Mouse (Mus musculus): ENCODE results near the gene Timm44. TPM values are rescaled to one million over a fixed set of nuclear protein-coding genes. Genes with fewer than 3 reads are reported as not detected.
A peak's percentile ranks its signal among the peaks of the same experiment; 100 is the strongest.

Timm44 gene
- polyA plus RNA-seq, 1 experiment from 2014 or later: 67.0 TPM

- H3K36me3 ChIP-seq (ENCODE audit: control insufficient read depth, insufficient read depth, low read length): no peaks in the 10 kb centered on the region; the same call in 1 of the 2 replicates
- peak; percentile 90 for DNase-seq (ENCODE audit: low spot score)
- peak within 1 kb of the TSS; percentile 65 for H3K4me3 ChIP-seq (ENCODE audit: low read depth, low read length)
- under 1% methylated on average over 44 of the region's 44 CpGs for WGBS
- peak within 1 kb of the TSS; percentile 82 for H3K27ac ChIP-seq (ENCODE audit: low read depth, low read length)
- no peaks in the 10 kb centered on the region for H3K9me3 ChIP-seq (ENCODE audit: control insufficient read depth, low read length)
- H3K9ac ChIP-seq (ENCODE audit: low read length): peak within 1 kb of the TSS; percentile 86
- peaks cover 15% of the 10 kb centered on the region for H3K4me1 ChIP-seq (replicated peaks; ENCODE audit: control insufficient read depth, insufficient read depth, low read length)
- no peaks in the 10 kb centered on the region for H3K27me3 ChIP-seq (ENCODE audit: control insufficient read depth, insufficient read depth, low read length)
- peak within 1 kb of the TSS; percentile 53 for H3K4me2 ChIP-seq (ENCODE audit: low read depth, low read length, severe bottlenecking)
- ATAC-seq (replicated peaks; ENCODE audit: low FRiP score): peak; percentile 90
Observed at GRCm38 (mm10) chr8:4216791-4217621, 58.7 kb downstream of the Timm44 start, which contains the start of gene Prr36. Prr36 (minus strand) TSS chr8:4217459.

GRCm38 (mm10) chr8:4216296-4216695 lies 59.4 kb downstream of the Timm44 start:
- H3K36me3 ChIP-seq (ENCODE audit: control insufficient read depth, insufficient read depth, low read length): no peaks in the 10 kb centered on the region; the same call in 1 of the 2 replicates
- ATAC-seq (replicated peaks; ENCODE audit: low FRiP score) (0 out of 2 replicates have a peak, but pooled peaks have one; percentile 0), DNase-seq (ENCODE audit: low spot score) (no peak)
- H3K4me3 ChIP-seq (ENCODE audit: low read depth, low read length): peak overlapping the region; percentile 65
- peaks cover 15% of the 10 kb centered on the region for H3K4me1 ChIP-seq (replicated peaks; ENCODE audit: control insufficient read depth, insufficient read depth, low read length)
- no peaks in the 10 kb centered on the region for H3K27me3 ChIP-seq (ENCODE audit: control insufficient read depth, insufficient read depth, low read length)
- H3K9me3 ChIP-seq (ENCODE audit: control insufficient read depth, low read length): no peaks in the 10 kb centered on the region
- H3K4me2 ChIP-seq (ENCODE audit: low read depth, low read length, severe bottlenecking): peak overlapping the region; percentile 53
- peak overlapping the region; percentile 86 for H3K9ac ChIP-seq (ENCODE audit: low read length)
- H3K27ac ChIP-seq (ENCODE audit: low read depth, low read length): peak overlapping the region; percentile 82; the same call in 1 of the 2 replicates
- 4% methylated on average over 18 of the region's 18 CpGs for WGBS

GRCm38 (mm10) chr8:4214006-4214980 lies 61.4 kb downstream of the Timm44 start:
- peaks cover 11% of the 10 kb centered on the region; the same call in 1 of the 2 replicates for H3K36me3 ChIP-seq (ENCODE audit: control insufficient read depth, insufficient read depth, low read length)
- H3K27ac ChIP-seq (ENCODE audit: low read depth, low read length): no peak overlapping the region
- peak overlapping the region; percentile 48; the same call in 1 of the 2 replicates for H3K9ac ChIP-seq (ENCODE audit: low read length)
- ATAC-seq (replicated peaks; ENCODE audit: low FRiP score) (peak; percentile 23), DNase-seq (ENCODE audit: low spot score) (peak; percentile 62)
- peaks cover 15% of the 10 kb centered on the region for H3K4me1 ChIP-seq (replicated peaks; ENCODE audit: control insufficient read depth, insufficient read depth, low read length)
- H3K4me2 ChIP-seq (ENCODE audit: low read depth, low read length, severe bottlenecking): peak overlapping the region; percentile 61
- peak overlapping the region; percentile 31 for H3K4me3 ChIP-seq (ENCODE audit: low read depth, low read length)
- no peaks in the 10 kb centered on the region for H3K27me3 ChIP-seq (ENCODE audit: control insufficient read depth, insufficient read depth, low read length)
- H3K9me3 ChIP-seq (ENCODE audit: control insufficient read depth, low read length): no peaks in the 10 kb centered on the region
- 11% methylated on average over 33 of the region's 33 CpGs for WGBS

- 4% methylated on average over 18 of the region's 18 CpGs for WGBS
- H3K9me3 ChIP-seq (ENCODE audit: control insufficient read depth, low read length): no peaks in the 10 kb centered on the region
Observed at GRCm38 (mm10) chr8:4213210-4214005, 62.3 kb downstream of the Timm44 start.

DNA sequence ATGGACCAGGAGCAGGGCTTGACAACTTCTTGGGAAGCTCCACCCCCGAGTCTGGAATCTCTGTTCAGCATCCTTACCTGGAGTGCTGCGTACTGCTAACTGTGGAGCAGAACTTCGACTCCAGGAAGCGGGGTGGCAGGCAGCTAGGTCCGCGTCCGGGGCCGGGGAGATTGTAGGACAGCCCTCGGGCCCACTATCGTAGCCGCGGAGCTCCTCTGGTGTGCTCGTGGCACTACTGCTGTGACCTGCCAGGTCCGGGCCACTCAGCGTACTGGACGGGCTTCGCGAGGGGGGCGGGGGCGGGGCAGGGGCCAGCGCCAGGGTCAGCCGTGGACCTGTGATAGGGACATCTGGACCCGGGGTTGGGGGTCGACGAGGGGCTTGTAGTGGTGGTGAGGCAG lies 62.9 kb downstream of the Timm44 start:
- H3K27me3 ChIP-seq (ENCODE audit: control insufficient read depth, insufficient read depth, low read length): no peaks in the 10 kb centered on the region
- H3K27ac ChIP-seq (ENCODE audit: low read depth, low read length): no peak overlapping the region
- H3K9ac ChIP-seq (ENCODE audit: low read length): peak overlapping the region; percentile 48
- under 1% methylated on average over 25 of the region's 25 CpGs for WGBS
- peak overlapping the region; percentile 61 for H3K4me2 ChIP-seq (ENCODE audit: low read depth, low read length, severe bottlenecking)
- H3K9me3 ChIP-seq (ENCODE audit: control insufficient read depth, low read length): no peaks in the 10 kb centered on the region
- ATAC-seq (replicated peaks; ENCODE audit: low FRiP score) (no peak), DNase-seq (ENCODE audit: low spot score) (peak; percentile 72)
- H3K36me3 ChIP-seq (ENCODE audit: control insufficient read depth, insufficient read depth, low read length): peaks cover 12% of the 10 kb centered on the region; the same call in 1 of the 2 replicates
- peaks cover 15% of the 10 kb centered on the region for H3K4me1 ChIP-seq (replicated peaks; ENCODE audit: control insufficient read depth, insufficient read depth, low read length)
- peak overlapping the region; percentile 31 for H3K4me3 ChIP-seq (ENCODE audit: low read depth, low read length)

More at GRCm38 (mm10) chr8:4213210-4214005, 62.3 kb downstream of the Timm44 start:
- no peak overlapping the region for H3K27ac ChIP-seq (ENCODE audit: low read depth, low read length)
- peak overlapping the region; percentile 61 for H3K4me2 ChIP-seq (ENCODE audit: low read depth, low read length, severe bottlenecking)
- ATAC-seq (replicated peaks; ENCODE audit: low FRiP score) (peak; percentile 37), DNase-seq (ENCODE audit: low spot score) (peak; percentile 77)
- peak overlapping the region; percentile 31 for H3K4me3 ChIP-seq (ENCODE audit: low read depth, low read length)
- H3K9ac ChIP-seq (ENCODE audit: low read length): peak overlapping the region; percentile 48
- no peaks in the 10 kb centered on the region for H3K27me3 ChIP-seq (ENCODE audit: control insufficient read depth, insufficient read depth, low read length)
- peaks cover 12% of the 10 kb centered on the region; the same call in 1 of the 2 replicates for H3K36me3 ChIP-seq (ENCODE audit: control insufficient read depth, insufficient read depth, low read length)
- H3K4me1 ChIP-seq (replicated peaks; ENCODE audit: control insufficient read depth, insufficient read depth, low read length): peaks cover 15% of the 10 kb centered on the region

GRCm38 (mm10) chr8:4211097-4211496 lies 64.6 kb downstream of the Timm44 start:
- Histone ChIP-seq H3K4me1 (replicated peaks; ENCODE audit: control insufficient read depth, insufficient read depth, low read length) (peaks cover 16% of the 10 kb centered on the region), H3K27ac (ENCODE audit: low read depth, low read length) (no peak overlapping the region), H3K27me3 (ENCODE audit: control insufficient read depth, insufficient read depth, low read length) (peaks cover 15% of the 10 kb centered on the region), H3K4me2 (ENCODE audit: low read depth, low read length, severe bottlenecking) (no peak overlapping the region), H3K36me3 (ENCODE audit: control insufficient read depth, insufficient read depth, low read length) (peaks cover 12% of the 10 kb centered on the region; the same call in 1 of the 2 replicates), H3K4me3 (ENCODE audit: low read depth, low read length) (no peak overlapping the region), H3K9ac (ENCODE audit: low read length) (no peak overlapping the region), H3K9me3 (ENCODE audit: control insufficient read depth, low read length) (no peaks in the 10 kb centered on the region)
- WGBS: 81% methylated on average over 6 of the region's 6 CpGs
- ATAC-seq (replicated peaks; ENCODE audit: low FRiP score) (no peak), DNase-seq (ENCODE audit: low spot score) (no peak)
